Mouse (Mus musculus) erythroid progenitor cell, adult 5-6 weeks (primary cell): ENCODE results near the gene Sorbs2. TPM values are rescaled to one million over a fixed set of nuclear protein-coding genes. Genes with fewer than 3 reads are reported as not detected.

Experiments used
- total RNA-seq, 2 experiments: library from RNA; stranded (forward) in 1 of 2; stranded (reverse) in 1 of 2; fragments of 150-400 nt in 1 of 2; fragments of 186-747, 209-891 nt in 1 of 2; gene quantifications; 2 replicates each; pipeline versions ENCODE4 v1.2.3 to v1.2.4; 2015 to 2017; ENCODE audit warnings: low replicate concordance in 2 of 2

Sorbs2 gene
- total RNA-seq, 2 experiments from 2014 or later, result 0.42 to 0.91 TPM

Other genes starting within 250 kb of the Sorbs2 start
- not detected in 2 replicates for gene F11, start 245.8 kb upstream of the Sorbs2 start, total RNA-seq (2015; ENCODE audit: low replicate concordance)
- not detected in 2 replicates for gene F11, start 245.8 kb upstream of the Sorbs2 start, total RNA-seq (2017; ENCODE audit: low replicate concordance)
- not detected in 2 replicates for gene Klkb1, start 212.9 kb upstream of the Sorbs2 start, total RNA-seq (2015; ENCODE audit: low replicate concordance)
- not detected in 2 replicates for gene Klkb1, start 212.9 kb upstream of the Sorbs2 start, total RNA-seq (2017; ENCODE audit: low replicate concordance)
- not detected in 2 replicates for gene Gm45753, start 199.3 kb upstream of the Sorbs2 start, total RNA-seq (2015; ENCODE audit: low replicate concordance)
- 0.13 TPM in 1 of 2 replicates, not detected in the other for gene Gm45753, start 199.3 kb upstream of the Sorbs2 start, total RNA-seq (2017; ENCODE audit: low replicate concordance)
- 1.3 and 2.5 TPM in 2 replicates for gene Cyp4v3, start 174.6 kb upstream of the Sorbs2 start, total RNA-seq (2015; ENCODE audit: low replicate concordance)
- gene Cyp4v3, start 174.6 kb upstream of the Sorbs2 start, total RNA-seq (2017; ENCODE audit: low replicate concordance), result 0.91 and 1.5 TPM in 2 replicates
- not detected in 2 replicates for gene Fam149a, start 125.5 kb upstream of the Sorbs2 start, total RNA-seq (2015; ENCODE audit: low replicate concordance)
- gene Fam149a, start 125.5 kb upstream of the Sorbs2 start, total RNA-seq (2017; ENCODE audit: low replicate concordance), result not detected in 2 replicates
- 4.3 TPM in 1 of 2 replicates, not detected in the other for gene Tlr3, start 96.7 kb upstream of the Sorbs2 start, total RNA-seq (2015; ENCODE audit: low replicate concordance)
- 0.68 TPM in 1 of 2 replicates, not detected in the other for gene Tlr3, start 96.7 kb upstream of the Sorbs2 start, total RNA-seq (2017; ENCODE audit: low replicate concordance)